Mouse (Mus musculus): ENCODE results near the gene Vldlr.

Vldlr gene

DNA sequence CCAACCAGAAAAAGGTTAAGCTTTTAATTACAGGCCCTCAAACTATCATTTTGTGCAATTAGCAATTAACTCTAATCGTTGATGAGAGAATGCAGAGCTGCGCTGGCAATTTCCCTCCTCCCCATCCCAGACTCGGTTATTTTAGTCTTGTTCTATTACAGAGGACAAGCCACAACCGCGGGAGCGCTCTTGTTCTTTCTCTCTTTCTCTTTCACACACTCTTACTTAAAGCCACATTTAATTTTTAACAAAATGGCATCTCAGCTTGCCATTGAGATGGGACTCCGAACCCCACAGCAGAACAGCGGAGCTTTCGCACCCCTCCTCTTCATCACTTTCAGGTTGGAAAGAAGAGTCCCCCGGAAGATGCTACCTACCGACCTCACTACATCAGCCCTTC, at the start of gene Vldlr:
Vldlr (plus strand) TSS at position 167 of the 400 bp plus-strand sequence.
- DNase-seq = no peak

DNA sequence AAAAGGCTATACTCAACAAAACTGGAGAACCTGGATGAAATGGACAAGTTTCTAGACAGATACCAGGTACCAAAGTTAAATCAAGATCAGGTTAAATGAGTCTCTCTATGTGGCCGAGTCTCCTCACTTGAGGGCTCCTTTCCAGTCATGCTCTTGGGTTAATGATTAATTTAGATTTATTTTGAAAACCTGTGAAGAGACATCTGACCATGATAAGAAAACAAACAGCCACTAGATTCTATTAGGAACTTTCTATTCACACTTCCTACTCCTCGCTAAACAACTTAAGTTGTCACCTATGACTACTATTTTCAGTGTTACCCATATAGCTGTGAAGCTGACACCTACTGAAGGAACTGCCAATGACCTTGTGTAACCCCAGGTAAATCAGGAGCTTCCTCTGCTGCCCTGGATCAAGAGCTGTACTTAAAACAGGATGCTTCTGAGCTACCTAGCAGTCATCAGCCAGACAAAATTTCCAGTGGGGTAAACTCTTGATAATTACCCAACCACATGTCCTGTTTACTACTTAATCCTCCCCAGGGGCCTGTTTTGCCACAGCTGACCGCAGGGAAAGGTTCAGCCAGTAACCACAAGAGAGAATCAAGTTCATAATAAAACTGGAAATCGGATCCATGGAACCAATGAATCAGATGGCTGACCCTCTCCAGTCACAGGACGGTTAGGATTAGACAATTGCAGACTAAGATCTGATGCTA, 48.5 kb upstream of the Vldlr start:
- DNase-seq = no peak

- no peak for DNase-seq
Measured at GRCm38 (mm10) chr19:27173836-27174235, 42.4 kb upstream of the Vldlr start.

DNA sequence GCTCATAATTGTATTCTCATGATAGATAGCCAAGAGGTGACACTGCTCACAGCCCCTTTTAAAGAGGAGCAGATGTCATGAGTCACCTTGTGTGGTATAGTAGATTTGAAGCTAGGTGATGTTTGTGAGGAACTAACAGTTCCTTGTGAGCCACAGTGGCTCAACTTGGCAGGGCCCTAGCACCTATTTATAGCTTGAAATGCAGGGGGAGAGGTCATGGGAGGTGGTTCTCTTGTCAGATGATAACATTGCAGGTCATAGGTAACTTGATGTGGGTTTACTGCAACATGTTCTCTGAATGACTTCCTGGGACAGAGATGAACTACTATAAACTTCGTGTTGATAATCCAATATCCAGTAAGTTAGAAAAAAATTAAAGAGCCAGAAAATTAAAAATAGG, 40.7 kb upstream of the Vldlr start:
- DNase-seq = no peak

DNA sequence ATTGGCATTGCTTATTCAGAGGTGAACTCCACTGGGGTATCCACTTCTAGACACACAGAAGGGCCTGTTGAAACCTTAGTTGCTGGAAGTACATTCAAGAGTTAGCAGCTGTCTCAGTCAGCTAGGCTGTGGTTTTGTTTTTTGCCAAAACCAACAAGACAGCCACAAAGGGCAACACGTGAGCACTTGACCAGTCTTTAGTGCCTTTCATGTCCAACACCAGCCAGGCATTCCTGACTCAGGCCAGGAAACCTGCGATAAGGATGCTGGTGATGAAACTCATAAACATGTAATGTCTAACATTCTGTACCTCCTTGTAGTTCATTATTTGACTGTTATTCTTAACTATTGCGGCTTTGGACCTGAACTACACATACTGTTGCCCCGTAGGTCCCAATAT, 39.7 kb upstream of the Vldlr start:
- DNase-seq = peak; percentile 80

DNA sequence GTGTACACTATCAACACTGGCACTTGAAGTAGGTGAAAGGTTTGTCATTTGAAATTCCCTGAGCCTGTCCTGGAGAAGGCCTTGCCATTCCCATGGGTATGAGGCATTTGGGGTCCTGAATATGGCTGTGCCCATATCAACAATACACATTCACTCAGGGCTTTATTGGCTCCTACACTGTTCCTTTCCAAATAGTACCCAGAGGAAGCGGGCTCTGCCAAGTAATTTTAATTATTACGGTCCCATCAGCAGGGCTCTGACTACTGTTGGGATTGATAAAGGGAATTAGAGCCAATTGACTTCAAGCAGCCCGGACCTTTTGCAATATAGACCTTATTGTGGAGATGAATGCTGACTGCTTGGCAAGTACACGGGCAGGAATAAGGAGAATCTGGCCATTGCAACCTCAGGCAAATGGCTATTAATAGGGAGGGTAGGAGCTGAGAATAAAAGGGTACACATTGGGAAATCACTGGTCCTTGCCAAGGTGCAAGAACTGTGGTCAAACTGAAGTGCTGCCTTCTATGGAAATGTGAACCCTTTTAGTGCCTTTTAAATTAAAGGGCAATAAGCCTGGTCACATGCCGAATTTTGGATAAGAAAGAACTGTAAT, 38.0 kb upstream of the Vldlr start:
- DNase-seq = peak; percentile 67

DNA sequence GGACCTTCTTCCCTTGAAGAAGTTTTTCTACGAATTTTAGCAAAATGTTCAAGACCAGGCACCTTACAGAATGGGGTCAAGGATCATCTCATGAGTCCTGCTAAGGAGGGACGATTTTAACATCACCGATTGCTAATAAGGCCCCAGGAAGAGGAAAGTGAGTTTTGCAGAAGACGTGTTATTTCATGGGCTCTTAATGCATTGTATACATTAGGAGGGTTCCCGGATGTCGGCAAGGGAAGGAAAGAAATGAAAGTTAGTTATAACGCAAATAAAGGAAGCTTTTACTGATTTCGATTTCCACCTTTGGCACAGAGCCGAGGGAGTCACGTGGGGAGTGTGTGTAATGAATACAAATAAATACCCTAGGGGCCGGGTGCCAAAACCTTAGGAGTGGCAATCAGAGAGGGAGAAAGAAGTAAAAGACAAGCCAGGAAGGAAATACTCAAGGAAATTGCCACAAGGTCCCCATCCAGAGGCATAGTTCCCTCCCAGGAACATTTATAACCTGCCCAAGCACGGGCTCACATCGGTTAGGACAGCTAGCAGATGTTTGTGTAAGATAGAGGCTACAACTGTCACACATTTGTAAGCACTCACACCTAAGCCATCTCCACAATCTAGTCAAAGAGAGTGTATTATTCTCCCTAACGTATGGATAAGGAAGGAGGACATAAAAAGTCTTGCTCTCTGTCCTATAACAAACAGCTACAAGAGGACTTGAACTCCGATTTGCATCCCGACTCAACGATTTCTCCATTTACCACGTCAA, 35.7 kb upstream of the Vldlr start:
- peak; percentile 87 for DNase-seq

- no peak for DNase-seq
Measured at GRCm38 (mm10) chr19:27183511-27183910, 32.8 kb upstream of the Vldlr start.

GRCm38 (mm10) chr19:27203711-27204238, 12.5 kb upstream of the Vldlr start:
- no peak for DNase-seq

- DNase-seq = no peak
Measured at GRCm38 (mm10) chr19:27210991-27211390, 5.3 kb upstream of the Vldlr start.

DNA sequence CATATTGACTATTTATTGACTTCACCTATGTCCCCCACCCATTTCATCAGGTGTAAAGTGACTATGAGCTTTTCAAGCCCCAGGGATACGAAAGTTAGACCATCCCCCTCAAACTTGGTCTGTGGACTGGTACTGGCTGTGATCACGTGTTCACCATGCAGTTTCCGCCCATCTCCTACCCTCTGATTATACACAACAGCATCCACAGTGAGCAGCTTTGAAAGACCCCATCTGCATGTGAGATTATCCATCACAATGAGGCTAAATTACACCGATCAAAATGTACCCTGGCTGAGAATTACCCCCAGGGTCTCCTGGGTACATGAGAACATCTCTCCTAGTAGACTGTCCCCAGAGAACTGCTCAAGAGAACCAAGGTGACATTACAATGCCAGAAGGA, 688 bp upstream of the Vldlr start:
- DNase-seq = no peak

DNA sequence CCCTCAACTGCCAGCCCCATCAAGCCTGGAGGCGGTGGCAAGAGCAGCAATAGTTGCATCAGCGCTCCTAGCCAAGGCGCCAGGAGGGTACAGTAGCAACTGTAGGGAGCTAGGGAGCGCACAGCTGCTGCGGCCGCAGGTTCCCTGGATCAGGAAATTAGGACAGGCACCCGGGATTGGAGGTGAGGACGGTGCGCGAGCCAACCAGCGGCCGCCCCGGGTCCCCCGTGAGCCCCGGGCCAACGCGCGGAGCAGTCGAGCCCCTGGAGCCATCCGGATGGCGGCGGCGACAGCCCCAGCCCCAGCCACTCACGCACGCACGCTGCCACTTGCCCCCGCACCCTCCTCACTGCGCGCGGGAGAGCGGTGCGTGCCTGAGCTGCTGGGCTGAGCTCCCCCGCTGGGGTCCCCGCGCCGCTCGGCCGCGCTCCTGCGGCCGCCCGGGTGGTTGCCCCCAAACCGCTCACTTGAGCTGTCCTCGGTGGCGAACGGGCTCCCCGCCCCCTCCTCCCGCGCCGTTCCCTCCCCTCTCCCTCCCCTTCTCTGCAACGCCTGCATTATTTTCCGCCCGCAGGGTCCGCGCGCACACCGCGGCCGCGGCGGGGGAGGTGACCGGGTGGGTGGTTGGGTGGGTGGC, 601 bp downstream of the Vldlr start:
- peak; percentile 61 for DNase-seq

DNA sequence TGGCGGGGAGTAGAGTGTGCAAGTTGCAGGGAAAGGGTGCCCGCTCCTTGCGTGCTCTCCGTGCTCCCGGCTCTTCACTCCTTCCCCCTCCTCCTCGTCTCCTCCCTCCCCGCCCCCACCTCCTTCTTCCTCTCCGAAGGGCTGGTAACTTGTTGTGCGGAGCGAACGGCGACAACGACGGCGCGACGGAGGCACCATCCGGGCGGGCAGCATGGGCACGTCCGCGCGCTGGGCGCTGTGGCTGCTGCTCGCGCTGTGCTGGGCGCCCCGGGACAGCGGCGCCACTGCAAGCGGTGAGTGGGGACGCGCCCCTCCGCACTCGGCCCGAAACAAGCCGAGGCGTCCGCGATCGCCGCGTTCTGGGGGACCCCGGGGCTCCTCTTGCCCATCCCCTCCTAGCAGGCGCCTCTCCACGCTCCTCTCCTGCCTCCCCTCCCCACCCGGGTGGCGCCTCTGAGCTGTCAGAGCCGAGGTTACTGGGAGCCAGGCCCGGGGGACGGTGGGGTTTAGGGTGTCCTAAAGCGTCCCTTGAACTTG, 1.2 kb downstream of the Vldlr start:
- peak; percentile 36 for DNase-seq

- DNase-seq = peak; percentile 27
Measured at GRCm38 (mm10) chr19:27217941-27218411, 1.7 kb downstream of the Vldlr start.

DNA sequence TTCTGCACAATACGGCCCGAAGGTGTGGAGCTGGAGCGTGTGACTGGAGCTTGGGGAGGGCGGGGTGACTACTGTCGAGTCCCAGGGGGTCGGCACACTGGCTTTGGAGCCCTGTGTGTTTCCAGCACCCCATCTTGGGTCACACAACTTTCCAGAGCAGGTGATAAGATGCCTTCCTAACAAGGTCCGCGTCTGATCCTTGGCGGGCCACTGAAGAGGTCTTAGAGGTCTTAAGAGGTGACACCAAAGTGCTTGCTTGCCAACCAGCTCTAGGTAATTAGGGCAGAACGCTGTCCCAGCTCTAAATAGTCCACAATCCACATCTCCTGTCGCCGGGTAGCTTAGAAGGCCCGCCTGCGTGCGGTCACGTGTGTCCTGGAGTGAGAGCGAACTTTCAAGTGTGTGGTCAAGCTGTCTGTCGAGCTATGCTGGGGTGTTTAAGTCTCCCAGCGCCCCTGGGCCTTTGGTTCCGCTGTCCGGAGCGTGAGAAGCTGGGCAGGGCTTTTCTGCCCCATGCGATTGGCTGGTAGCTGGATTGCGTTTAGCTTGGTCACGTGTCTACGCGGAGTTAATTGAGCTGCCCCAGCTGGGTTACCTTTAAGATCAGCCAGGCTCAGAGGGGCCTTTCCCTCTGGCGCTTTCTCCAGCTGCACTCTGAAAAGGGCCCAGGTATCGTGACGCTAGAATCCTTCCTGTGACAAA, 2.4 kb downstream of the Vldlr start:
- DNase-seq = peak; percentile 90

DNA sequence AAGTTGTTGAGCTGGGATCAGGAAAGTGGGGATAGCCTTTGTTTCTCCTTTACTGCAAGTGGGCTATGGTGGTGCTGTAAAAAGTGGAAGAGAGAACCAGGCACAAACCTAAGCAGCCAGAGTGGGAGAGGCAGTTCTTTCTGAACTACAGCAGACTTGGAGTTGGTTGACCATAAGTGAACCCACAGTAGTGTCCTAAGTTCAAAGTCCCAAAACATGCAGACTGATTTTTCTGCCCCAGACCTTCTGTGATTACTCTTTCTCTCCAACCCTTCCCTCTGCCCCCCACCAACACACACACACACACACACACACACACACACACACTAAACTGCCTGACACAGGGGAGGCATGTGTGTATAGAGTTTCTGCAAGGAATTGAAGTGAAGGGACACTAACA, 3.3 kb downstream of the Vldlr start:
- no peak for DNase-seq

GRCm38 (mm10) chr19:27223046-27223445, 6.8 kb downstream of the Vldlr start:
- DNase-seq = no peak

DNA sequence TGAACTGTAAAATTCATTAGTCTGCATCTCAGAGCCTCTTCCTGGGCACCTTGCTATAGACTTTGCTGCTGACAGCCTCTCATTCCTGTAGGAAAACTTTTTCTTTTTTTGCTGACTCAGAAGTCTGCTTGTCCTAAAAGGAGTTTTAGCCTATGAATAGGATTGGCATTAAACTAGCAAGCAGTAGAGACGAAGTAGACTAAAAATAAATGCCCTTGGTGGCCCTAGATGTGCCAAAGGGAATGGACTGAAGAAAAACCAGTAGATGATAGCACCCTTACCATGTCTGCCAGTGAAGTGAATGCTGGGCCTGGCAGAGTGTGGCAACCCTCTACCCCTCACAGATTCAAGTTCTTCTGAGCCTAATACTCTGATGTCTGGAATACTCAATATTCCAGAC, 8.1 kb downstream of the Vldlr start:
- DNase-seq = no peak

- peak; percentile 51 for DNase-seq
Measured at GRCm38 (mm10) chr19:27226626-27227025, 10.3 kb downstream of the Vldlr start.

- no peak for DNase-seq
Measured at GRCm38 (mm10) chr19:27227131-27227530, 10.8 kb downstream of the Vldlr start.

GRCm38 (mm10) chr19:27228254-27228653, 12.0 kb downstream of the Vldlr start:
- no peak for DNase-seq

GRCm38 (mm10) chr19:27233386-27233785, 17.1 kb downstream of the Vldlr start:
- DNase-seq = peak; percentile 30
